Mouse (Mus musculus) embryonic facial prominence, embryonic 11.5 days (tissue): ENCODE results near the gene Abi3. TPM values are rescaled to one million over a fixed set of nuclear protein-coding genes. Genes with fewer than 3 reads are reported as not detected.

Experiments used
- ATAC-seq: fragments of 200-750 bp; cut with Nextera tagmentation; replicated peaks from 2 replicates; pipeline ENCODE4 v1.8.0; 2017; ENCODE audit warnings: low read depth; ENCODE audit not compliant: insufficient number of reproducible peaks, low FRiP score, low TSS enrichment
- DNase-seq: peaks from one replicate; pipeline ENCODE4 v3.0.0-alpha.2; 2015; ENCODE audit warnings: low spot score
- H3K27ac ChIP-seq: fragments of 300-500 bp; sonication (generic); replicated peaks from 2 replicates; pipeline ENCODE4 v1.5.1; 2014; ENCODE audit warnings: mild to moderate bottlenecking, low read depth, low read length, control low read depth
- H3K27me3 ChIP-seq: fragments of 300-500 bp; sonication (generic); 2 replicates; pipeline ENCODE4 v1.6.1; 2014; ENCODE audit warnings: mild to moderate bottlenecking, low read length, moderate library complexity, mixed read lengths; ENCODE audit not compliant: control insufficient read depth, insufficient read depth
- H3K36me3 ChIP-seq: fragments of 300-500 bp; sonication (generic); replicated peaks from 2 replicates; pipeline ENCODE4 v1.6.1; 2014; ENCODE audit warnings: low read depth, mild to moderate bottlenecking, low read length, moderate library complexity, mixed read lengths; ENCODE audit not compliant: control insufficient read depth, insufficient read depth
- H3K4me1 ChIP-seq: fragments of 300-500 bp; sonication (generic); 2 replicates; pipeline ENCODE4 v1.6.1; 2014; ENCODE audit warnings: low read length, mixed read lengths; ENCODE audit not compliant: control insufficient read depth, insufficient read depth
- H3K4me2 ChIP-seq: fragments of 300-500 bp; sonication (generic); 2 replicates; pipeline ENCODE4 v1.6.1; 2014; ENCODE audit warnings: low read depth, mild to moderate bottlenecking, control low read depth, low read length, moderate library complexity
- H3K4me3 ChIP-seq: fragments of 300-500 bp; sonication (generic); 2 replicates; pipeline ENCODE4 v1.5.1; 2014; ENCODE audit warnings: low read depth, low read length, control low read depth
- H3K9ac ChIP-seq: fragments of 300-500 bp; sonication (generic); replicated peaks from 2 replicates; pipeline ENCODE4 v1.6.1; 2014; ENCODE audit warnings: mild to moderate bottlenecking, control low read depth, low read length
- H3K9me3 ChIP-seq: fragments of 300-500 bp; sonication (generic); replicated peaks from 2 replicates; pipeline ENCODE4 v1.6.1; 2016; ENCODE audit warnings: mild to moderate bottlenecking, low read length, inconsistent platforms, mixed read lengths; ENCODE audit not compliant: control insufficient read depth
- WGBS: fragments of 180-500 bp; shearing (Covaris S2); extraction: QIAGEN DNeasy Blood & Tissue Kit; methylation state at CpG from one replicate; pipeline ENCODE4 v1.1.7; 2014; 5-methylcytosine and 5-hydroxymethylcytosine counted together
- polyA plus RNA-seq: library from polyadenylated mRNA; unstranded; fragments of >200 nt; fragmentation: Nextera tagmentation; extraction: Ambion mirVana; gene quantifications from 2 replicates; pipeline ENCODE4 v1.2.1, GENCODE M21; 2014

Abi3 gene
- polyA plus RNA-seq, 1 experiment from 2014 or later: 2.4 TPM

DNA sequence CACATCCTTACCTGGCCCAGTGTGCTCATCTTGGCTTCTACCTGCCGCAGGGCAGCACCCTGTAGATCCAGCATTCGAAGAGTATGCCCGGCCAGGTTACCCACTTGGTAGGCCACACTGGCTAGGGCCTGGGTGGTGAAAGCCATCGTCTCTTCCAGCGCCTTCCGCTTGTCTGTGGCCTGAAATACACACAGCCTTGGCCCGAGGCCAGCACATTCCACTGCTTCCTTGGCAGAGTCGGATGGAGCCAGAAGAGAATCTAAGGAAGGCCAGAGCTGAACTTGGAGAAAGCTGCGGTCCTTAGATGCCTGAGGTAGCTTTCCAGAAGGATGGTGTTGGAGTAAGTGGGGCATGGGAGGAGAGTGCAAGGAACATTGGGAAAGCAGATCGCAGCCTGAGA lies 5.2 kb downstream of the Abi3 start, which contains the start of gene Gngt2:
TSS of gene Gngt2 (plus strand) at position 158 of the 400 bp plus-strand sequence.
- ATAC-seq: no peak
- 83% methylated on average over 10 of the region's 10 CpGs for WGBS
- Histone ChIP-seq H3K9ac (no peak within 1 kb of the TSS), H3K4me1 (peaks cover 6% of the 10 kb centered on the region), H3K27ac (no peak within 1 kb of the TSS), H3K4me3 (no peak within 1 kb of the TSS), H3K9me3 (no peaks in the 10 kb centered on the region), H3K4me2 (no peak within 1 kb of the TSS), H3K36me3 (no peaks in the 10 kb centered on the region), H3K27me3 (peaks cover 42% of the 10 kb centered on the region)
- peak; percentile 33 for DNase-seq

DNA sequence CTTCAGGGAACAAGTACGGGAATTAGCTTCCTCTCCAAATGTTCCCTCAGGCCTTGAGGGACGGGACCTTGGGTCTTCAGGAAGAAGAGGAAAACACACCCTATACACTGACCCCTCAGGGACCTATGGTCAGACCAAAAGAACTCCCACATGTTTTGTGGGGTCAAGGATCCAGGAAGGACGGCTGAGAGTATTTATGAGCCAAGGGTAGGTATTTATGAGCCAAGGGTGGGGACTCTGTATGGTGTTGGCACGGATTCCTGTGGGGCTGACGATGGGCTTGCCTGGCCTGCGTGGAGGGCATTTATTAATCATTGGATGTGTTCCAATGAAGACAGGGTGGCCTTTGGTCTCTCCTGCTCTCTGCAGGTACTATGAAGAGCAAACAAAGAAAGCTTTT lies 5.8 kb downstream of the Abi3 start:
- Histone ChIP-seq H3K9ac (no peak overlapping the region), H3K4me1 (peaks cover 3% of the 10 kb centered on the region), H3K9me3 (no peaks in the 10 kb centered on the region), H3K36me3 (no peaks in the 10 kb centered on the region), H3K27me3 (peaks cover 49% of the 10 kb centered on the region), H3K4me2 (no peak overlapping the region), H3K27ac (no peak overlapping the region), H3K4me3 (no peak overlapping the region)
- WGBS: 51% methylated on average over 6 of the region's 6 CpGs
- DNase-seq (no peak), ATAC-seq (no peak)

DNA sequence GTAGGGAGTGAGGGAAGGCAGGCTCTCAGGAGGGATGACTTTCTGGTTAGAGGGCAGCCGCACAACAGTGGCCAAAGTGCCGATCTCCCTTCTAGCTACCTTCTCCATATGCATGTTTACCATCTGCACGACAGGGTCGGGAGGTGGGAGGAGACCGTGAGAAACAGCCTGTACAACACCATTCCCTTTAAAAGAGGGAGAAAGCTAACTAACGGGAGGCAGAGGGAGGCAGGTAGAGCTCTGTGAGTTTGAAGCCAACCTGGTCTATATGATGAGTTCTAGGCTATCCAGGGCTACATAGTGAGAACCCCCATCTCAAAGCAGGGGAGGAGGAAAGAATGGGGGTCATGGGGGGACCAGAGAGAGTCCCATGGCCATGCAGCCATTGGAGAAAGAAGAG lies 6.4 kb downstream of the Abi3 start:
- peaks cover 6% of the 10 kb centered on the region for H3K4me1 ChIP-seq
- no peak for DNase-seq
- H3K27me3 ChIP-seq: peaks cover 55% of the 10 kb centered on the region
- no peak overlapping the region for H3K4me2 ChIP-seq
- WGBS: 48% methylated on average over 6 of the region's 6 CpGs
- H3K9me3 ChIP-seq: no peaks in the 10 kb centered on the region
- no peak for ATAC-seq
- no peak overlapping the region for H3K27ac ChIP-seq
- H3K4me3 ChIP-seq: no peak overlapping the region
- no peak overlapping the region for H3K9ac ChIP-seq
- H3K36me3 ChIP-seq: no peaks in the 10 kb centered on the region

DNA sequence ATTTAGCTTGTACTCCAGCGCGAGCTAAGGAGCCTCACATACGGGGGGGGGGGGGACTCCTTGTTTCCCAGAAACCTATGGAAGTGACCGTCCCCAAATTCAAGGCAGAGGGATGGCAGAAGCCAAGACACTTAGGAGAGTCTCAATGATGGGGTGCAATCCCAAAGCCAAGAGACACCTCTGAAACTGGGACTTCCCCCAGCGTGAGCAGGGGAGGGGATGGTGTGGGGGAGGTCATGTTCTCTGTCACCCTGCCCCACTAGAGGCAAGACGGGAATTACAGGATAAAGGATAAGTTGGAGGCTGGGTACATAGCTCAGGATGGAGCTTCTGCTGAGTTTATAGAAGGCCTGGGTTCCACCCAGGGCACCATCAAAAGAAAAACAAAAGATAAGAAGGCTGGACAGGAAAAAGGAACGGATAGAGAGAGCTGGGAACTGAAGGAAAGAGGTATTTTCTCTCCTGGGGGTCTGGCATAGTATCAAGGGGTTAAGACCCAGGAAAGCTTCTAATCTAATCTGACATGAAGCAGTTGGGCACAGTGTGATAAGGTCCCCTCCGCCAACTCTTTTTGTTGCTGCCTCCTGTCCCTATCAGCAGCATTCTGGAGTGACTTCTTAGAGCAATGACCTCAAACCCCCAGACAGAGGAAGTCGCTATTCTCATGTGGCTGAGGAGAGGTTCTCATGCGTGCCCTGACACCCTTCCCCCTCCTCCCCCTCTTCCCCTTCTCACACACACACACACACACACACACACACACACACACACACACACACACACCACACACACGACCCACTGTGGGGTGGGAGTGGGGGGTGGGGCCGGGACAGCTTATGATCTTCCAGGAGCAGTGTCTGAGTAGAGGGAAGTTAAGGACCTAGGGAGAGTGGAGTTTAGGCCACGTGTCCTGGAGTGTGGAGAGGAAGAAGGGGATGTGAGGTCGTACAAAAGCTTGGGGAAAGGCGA lies 7.2 kb downstream of the Abi3 start:
- H3K4me3 ChIP-seq: no peak overlapping the region
- no peak overlapping the region for H3K9ac ChIP-seq
- 0 out of 2 replicates have a peak overlapping the region, but pooled peaks have one; percentile 8 for H3K27ac ChIP-seq
- DNase-seq: no peak
- H3K27me3 ChIP-seq: peaks cover 63% of the 10 kb centered on the region
- H3K4me2 ChIP-seq: no peak overlapping the region
- H3K9me3 ChIP-seq: no peaks in the 10 kb centered on the region
- 16% methylated on average over 15 of the region's 15 CpGs for WGBS
- peaks cover 12% of the 10 kb centered on the region for H3K4me1 ChIP-seq
- no peaks in the 10 kb centered on the region for H3K36me3 ChIP-seq
- no peak for ATAC-seq

DNA sequence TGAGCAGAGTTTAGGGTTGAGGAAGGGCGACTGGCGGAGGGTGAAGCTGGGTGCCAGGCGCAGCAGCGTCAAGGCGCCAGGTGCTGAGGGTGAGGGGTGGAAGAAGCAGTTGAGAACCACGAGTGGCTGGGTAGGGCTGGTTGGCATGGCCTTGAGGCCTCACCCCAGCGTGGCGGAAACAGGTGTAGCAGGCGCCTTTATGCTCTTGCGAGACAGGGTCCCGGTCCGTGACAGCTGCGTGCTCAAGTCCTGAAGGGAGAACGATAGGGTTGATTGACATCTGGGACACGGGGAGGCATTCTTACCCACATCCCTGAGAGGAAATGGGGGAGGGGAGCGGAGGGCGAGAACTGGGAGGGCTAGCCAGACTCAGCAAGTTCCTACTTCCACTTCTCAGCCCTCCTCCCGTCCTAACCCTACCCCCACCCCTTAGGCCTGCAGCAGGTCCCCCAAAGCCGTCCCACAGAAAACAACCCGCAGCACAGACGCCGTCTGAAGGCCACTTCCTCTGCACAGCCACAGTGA lies 8.1 kb downstream of the Abi3 start:
- peak; percentile 44 for DNase-seq
- Histone ChIP-seq H3K9me3 (no peaks in the 10 kb centered on the region), H3K27me3 (peaks cover 71% of the 10 kb centered on the region), H3K36me3 (no peaks in the 10 kb centered on the region), H3K4me2 (peak overlapping the region; percentile 11; the same call in 1 of the 2 replicates), H3K27ac (no peak overlapping the region), H3K9ac (no peak overlapping the region), H3K4me3 (no peak overlapping the region), H3K4me1 (peaks cover 12% of the 10 kb centered on the region)
- ATAC-seq: no peak
- WGBS: 5% methylated on average over 22 of the region's 22 CpGs

DNA sequence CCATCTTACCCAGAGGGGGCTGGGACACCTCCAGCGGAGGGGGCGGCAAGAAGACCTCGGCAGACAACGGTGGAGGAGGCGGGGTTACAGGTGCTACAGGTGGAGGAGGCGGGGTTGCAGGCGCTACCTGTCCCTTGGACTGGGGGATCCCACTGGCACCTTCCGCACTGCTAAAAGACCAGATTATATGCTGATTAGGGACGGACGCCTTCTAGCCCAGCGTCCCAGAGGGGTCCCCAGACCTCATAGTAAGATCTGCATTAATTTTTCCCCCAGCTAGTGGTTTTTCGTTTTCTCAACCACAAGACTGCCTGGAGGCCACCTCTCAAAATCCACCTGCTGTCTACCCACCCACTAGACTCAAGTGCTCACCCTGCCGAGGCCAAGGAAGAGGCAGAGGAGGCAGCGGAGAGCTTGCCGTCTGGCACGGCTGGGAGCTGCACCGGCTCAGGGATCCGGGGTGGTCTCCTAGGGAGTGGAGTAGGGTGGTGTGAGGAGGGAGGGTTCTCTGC lies 8.6 kb downstream of the Abi3 start:
- Histone ChIP-seq H3K4me3 (no peak overlapping the region), H3K9ac (no peak overlapping the region), H3K27me3 (peaks cover 76% of the 10 kb centered on the region), H3K36me3 (no peaks in the 10 kb centered on the region), H3K4me1 (peaks cover 12% of the 10 kb centered on the region), H3K27ac (no peak overlapping the region), H3K9me3 (no peaks in the 10 kb centered on the region), H3K4me2 (no peak overlapping the region)
- no peak for DNase-seq
- peak; percentile 36; the same call in 1 of the 2 replicates for ATAC-seq
- 2% methylated on average over 18 of the region's 18 CpGs for WGBS

DNA sequence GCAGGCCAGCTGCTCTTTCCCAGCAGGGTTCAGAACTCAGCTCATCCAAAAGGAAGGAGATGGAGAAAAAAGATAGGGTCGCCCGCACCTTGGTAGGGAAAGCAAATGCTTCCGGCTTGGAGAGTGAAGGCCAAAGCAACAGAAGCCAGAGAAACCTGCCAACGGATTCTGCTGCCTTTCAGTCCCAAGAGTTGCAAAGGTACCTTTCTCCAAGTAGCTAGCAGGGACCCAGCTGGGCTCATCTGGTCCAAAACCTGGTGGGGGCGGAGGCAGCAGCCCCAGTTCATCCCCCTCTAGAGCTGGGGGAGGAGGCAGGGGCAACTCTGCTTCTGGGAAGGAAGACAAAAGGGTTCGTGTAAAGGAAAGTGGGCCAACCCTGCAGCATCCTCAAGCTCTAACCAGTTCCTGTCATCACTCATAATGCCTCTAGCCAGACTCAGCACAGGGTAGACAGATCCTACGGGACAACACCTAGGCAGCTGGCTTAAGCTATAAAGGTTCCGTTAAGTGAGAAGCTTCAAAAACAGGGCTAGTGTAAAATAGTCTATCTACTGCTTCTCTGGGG lies 9.2 kb downstream of the Abi3 start:
- WGBS: 15% methylated on average over 8 of the region's 8 CpGs
- DNase-seq: no peak
- H3K9ac ChIP-seq: no peak overlapping the region

More for the DNA sequence above, 9.2 kb downstream of the Abi3 start:
- Histone ChIP-seq H3K4me2 (no peak overlapping the region), H3K4me1 (peaks cover 12% of the 10 kb centered on the region), H3K9me3 (no peaks in the 10 kb centered on the region), H3K27me3 (peaks cover 76% of the 10 kb centered on the region), H3K4me3 (no peak overlapping the region), H3K27ac (no peak overlapping the region), H3K36me3 (no peaks in the 10 kb centered on the region)
- ATAC-seq: no peak
